Mouse (Mus musculus) brain, embryonic 18.5 days (tissue): ENCODE results near the gene Scpep1.
"Not testable (repeated sequence)": the region's sequence is repeated elsewhere in the genome, so short reads cannot be mapped to it uniquely, and the experiment has no call there.

Experiments
- DNase-seq: peaks from one replicate; pipeline ENCODE4 v3.0.0-alpha.2; 2012; ENCODE audit warnings: low read depth, low spot score

Scpep1 gene

DNA sequence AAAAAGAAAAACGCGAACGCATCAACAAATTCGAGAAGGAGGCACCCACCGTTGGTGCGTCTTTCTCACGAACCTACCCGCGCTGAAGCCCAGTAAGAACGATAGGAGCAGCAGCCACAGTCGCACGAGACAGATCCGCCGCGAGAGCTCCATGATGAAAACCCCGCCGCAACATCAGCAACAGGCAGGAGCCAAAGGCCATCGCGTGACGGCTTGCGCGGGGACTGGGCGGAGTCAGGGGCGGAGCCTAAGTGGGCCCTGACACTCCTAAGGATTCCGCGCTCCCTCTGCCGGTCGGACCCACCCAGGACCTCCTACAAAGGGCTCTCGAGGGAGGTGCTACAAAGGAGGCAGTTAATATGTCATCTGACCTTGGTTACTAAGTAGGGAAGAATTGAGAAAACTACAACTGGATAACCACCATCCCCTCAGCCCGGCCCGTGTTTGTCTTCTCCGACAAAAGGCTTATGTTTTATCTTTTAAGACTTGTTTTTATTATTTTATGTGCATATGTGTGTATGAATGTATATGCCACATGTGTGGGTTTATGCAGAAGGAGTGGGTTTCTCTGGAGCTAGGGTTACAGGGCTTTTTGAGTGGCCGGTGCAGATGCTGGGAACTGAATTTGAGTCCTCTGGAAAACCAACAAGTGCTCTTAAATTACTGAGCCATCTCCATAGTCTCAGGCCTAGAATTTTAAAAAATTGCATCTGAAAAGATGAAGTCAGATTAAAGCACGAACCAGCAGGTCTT, at the start of gene Scpep1:
Gene Scpep1, minus strand, starts transcription at position 249 of the 753 bp plus-strand sequence.
- DNase-seq: peak; percentile 79

DNA sequence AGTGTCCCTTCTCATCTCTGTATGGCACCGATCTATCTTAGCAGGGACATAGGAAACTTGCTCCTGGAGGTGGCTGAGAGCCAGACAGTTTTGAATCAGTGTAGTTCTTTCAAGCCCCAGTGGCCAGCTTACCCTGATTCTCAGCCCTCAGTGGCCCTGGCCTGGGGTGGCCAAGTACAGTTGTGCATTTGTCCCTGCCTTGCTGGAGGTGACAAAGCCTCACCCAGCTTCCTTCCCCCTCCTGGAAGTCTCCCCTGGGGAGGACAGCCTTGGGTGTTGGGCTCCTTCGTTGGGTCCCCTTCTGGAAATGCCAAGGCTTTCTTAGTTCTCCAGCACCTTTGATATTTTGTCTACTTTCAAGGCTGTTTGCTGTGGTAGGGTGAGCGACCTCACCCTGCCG, 48.5 kb upstream of the Scpep1 start:
- no peak for DNase-seq

DNA sequence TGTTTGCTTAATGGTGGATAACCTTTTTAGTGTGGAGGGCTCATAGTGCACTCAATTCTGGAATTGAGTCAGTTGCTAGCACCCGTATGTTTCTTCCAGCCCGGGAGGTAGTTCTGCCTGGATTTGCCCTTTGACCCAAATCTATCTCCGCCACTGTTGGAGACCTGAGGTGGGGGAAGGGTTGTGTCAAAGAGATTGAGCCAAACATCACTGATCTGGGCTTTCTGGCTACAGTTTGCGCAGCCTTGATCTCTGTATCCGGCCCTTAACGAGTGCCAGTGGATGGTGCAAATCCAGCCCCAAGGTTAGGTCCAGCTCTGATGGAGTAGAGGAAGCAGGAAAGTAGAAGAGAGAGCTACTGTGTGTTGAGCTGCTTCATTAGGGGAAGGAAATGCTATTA, 47.8 kb upstream of the Scpep1 start:
- DNase-seq: no peak

DNA sequence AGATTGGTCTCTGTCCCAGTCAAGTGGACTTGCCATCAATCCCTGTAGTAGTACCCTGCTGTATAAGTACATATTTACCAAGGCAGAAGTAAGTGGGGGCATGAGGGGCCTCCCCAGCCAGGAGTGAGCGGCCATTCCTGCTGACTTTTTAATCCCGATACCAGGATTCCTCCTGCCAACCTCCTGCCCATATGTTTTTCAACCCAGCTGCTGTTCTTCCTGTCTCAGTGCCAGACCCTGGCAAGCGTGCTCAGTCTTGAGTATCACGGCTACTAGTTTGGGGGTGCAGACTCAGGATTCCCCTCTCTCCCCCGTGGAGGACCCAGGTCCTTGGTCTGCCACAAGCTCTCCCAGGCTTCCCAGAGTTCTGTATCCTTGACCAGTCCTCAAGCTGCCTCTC, 47.4 kb upstream of the Scpep1 start:
- no peak for DNase-seq

DNA sequence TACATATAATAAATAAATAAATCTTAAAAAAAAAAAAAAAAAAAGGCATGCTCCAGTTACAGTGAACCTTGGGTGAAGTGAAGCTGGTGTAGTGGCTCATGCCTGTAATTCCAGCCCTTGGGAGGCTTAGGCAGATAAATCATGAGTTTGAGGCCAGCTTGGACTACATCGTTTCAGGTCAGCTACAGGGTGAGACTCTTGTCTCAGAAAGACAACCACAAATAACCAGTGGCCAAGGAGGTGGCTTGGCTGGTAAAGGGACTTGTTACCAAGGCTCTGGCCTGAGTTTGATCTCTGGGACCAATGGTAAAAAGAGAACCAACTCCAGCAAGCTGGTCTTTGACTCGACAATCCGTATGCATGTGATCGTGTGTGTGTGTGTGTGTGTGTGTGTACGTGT, 46.8 kb upstream of the Scpep1 start:
- no peak for DNase-seq

DNA sequence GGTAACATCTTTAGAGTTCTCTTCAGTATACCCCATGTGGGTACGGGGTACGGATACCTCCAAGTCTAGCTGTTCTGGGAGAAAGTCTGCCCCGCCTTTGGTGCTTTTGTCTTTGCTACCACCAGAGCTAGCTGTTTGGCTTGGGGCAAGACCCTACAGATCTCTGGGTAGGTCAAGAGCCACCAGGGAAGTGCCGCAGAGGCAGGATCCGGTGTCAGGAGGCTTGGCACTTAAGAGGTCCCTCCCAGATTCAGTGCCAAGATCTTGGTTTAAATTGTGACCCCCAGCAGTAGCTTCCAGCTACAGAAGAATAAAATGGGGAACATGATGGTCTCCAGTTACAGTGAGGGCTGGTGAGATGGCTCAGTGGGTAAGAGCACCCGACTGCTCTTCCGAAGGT, 46.3 kb upstream of the Scpep1 start:
- no peak for DNase-seq

DNA sequence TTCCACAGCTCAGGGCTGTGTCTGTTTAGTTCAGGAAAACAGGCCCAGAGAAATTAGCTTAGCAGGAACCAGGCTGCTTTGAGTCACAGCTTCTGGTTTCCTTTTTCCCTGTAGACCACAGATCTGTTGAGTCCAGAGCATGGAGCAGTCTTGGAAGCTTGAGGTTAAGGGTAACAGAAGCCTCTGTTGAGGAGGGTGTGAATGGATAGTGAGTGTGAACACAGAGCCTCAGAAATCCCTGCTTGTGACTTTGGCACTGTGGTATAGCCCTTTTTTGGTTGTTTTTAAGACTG, 45.2 kb upstream of the Scpep1 start:
- no peak for DNase-seq

DNA sequence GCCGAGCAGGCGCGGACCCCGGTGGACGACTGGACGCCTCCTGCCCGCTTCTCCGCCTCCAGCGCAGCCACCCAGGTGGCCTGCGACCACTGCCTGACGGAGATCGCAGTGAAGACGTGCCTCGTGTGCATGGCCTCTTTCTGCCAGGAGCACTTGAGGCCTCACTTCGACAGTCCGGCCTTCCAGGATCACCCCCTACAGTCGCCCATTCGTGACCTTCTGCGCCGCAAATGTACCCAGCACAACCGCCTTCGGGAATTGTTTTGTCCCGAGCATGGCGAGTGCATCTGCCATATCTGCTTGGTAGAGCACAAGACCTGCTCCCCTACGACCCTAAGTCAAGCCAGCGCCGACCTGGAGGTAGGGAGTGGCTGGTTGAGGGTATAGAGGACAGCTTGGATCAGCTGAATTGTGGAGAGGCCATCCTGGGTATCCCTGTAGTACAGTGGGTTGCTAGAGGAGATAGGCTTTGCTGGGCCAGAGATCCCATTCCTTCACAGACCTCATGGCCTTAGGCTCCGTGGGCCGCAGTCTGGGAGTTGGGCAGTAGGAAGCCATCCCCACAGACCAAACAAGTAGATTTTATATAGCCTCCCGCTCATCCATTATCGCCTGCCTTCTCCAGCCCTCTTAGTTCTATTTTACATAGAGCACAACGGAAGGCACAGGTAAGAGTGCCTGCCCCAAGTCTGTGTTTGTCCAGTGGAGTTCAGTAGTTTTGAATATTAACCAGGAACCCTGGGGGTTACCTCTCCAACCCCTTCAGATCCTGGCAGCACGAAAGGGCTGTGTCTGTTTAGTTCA, 44.7 kb upstream of the Scpep1 start:
- DNase-seq: no peak

DNA sequence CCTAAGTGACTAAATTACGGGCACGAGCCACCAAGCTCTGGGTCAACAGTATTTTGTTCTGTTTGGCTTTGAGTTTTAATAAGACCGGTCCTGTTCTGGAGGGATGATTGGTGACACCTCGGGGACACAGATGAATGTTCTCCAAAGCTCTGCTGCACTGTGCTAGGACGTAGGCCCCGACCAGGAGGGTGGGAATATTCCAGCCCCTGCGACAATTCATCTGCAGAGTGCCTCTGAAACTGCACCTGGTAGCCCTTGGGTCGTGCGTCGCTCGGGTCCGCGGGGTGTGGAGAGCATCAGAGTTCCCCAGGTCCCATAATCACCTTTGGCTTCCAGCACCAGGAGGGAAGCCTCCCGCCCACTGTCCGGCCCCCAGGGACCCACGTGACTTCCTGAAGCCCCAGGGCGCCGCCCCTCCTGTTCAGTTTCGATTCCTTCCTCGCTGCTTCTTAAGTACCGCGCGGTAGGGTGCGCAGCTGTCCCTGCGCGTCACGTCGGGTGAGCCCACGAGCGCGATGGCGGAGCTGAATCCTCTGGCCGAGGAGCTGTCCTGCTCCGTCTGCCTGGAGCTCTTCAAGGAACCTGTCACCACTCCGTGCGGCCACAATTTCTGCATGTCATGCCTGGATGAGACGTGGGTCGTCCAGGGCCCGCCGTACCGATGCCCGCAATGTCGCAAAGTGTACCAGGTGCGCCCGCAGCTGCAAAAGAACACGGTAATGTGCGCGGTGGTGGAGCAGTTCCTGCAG, 43.9 kb upstream of the Scpep1 start, which contains the start of gene Trim25:
Gene Trim25, plus strand, starts transcription at position 403 of the 749 bp plus-strand sequence.
- DNase-seq: peak; percentile 18

DNA sequence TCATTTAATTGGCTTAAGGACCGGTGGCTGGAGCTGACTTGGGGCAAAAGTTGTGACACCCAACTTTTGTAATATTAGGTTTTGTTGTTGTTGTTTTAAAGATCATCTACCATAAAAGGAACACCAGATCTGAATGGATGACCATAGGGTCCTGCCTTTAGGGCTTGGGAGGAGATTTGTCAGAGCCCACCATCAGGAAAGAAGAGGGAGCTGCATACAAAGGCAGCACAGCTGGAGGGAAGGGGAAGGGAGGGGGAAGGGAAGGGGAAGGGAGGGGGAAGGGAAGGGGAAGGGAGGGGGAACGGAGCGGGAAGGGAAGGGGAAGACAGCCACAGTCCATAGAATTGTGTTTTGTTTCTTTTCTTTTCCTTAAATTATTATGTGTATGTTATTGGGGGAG, 43.1 kb upstream of the Scpep1 start:
- no peak for DNase-seq

DNA sequence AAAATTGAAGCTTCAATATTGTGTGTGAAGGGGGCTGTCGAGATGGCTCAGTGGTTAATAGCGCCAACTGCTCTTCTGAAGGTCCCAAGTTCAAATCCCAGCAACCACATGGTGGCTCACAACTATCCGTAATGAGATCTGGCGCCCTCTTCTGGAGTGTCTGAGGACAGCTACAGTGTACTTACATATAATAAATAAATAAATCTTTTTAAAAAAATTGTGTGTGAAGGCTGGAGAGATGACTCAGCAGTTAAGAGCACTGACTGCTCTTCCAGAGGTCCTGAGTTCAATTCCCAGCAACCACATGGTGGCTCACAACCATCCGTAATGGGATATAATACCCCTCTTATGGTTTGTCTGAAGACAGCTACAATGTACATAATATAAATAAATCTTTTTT, 42.1 kb upstream of the Scpep1 start:
- DNase-seq: not testable (repeated sequence)

DNA sequence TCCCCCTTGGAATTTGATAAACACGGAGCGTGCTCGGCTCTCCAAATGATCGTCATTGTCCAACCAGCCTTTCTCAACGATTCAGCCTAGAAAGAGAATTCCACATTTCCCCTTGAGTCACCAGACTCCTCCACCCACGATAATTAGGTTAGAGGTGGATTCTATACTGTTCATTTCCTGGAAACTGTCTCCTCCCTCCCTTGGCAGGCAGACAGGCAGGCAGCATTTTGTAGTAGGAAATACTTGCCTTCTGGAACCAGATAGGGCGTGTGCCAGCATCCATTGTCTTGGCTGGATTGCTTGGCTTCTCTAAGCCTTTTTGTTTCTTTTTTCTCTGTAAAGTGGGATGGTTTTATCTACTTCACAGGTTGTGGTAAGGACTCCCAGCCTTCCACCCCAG, 41.2 kb upstream of the Scpep1 start:
- DNase-seq: no peak

DNA sequence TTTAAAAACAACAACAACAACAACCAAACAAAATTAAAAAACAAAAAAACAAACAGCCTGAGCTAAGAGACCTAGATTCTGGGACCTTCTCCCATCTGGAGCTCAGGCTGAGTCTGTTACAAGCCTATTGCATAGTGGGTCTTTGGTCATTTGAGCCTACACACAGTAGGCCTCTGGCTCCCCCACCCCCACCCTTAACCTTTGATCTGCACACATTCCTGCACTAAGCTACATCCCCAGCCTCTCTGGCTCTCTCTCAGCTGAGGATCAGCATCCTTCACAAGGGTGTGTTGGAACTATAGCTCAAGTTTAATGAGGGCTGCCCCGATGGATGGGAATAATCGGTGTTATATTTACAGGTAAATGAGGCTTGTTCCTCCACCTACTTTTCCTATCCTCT, 40.4 kb upstream of the Scpep1 start:
- no peak for DNase-seq

DNA sequence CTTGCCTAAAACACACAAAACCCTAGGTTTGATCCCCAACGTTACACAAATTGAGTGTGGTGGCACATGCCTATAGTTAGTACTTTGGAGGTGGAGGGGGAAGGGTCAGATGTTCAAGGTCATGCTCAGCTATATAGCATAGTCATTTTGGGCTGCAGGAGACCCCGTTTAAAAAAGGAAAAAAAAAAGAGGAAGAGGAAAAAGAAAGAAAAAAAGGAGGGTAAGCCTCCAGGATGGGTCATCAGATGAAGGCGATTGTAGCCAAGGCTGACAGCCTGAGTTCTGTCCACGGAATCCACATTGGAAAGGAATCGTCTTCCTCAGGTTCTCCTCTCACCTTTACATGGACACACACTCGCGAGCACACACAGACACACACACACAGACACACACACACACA, 39.2 kb upstream of the Scpep1 start:
- no peak for DNase-seq

DNA sequence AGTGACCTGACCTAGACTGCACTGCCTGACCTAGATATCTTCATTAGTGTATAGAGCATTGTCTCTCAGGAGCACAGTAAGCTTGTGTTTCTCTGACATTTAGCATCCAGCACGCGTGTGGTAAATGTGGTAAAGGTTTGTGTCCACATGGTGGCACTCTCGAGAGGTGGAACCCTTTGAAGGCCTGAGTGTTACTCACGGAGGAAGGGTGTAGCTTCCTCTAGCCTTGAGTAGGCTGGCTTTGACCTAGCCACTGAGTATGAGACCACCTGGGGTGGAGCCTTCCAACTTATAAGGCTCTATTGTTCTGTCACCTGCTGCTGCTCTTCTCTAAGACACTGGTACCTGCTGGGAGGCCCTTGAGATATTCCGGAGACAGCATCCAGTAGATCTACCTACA, 38.4 kb upstream of the Scpep1 start:
- no peak for DNase-seq

DNA sequence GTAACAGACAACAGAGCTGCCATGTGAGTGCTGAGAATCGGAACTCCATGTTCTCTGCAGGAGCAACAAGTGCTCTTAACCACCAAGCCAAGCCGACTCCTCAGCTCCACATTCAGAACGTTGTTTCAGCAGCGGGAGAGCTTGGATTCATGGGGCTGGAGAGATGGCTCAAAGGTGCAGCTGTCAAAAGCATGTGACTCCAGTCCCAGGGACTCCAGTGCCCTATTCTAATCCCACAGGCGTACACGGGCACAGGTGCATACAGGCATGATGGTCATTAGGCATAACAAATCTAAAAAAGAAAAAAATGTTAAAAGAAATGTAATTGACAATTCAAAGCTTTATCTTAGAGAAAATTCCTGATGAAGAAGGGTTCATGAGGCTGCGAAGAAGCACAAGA, 37.9 kb upstream of the Scpep1 start:
- no peak for DNase-seq

DNA sequence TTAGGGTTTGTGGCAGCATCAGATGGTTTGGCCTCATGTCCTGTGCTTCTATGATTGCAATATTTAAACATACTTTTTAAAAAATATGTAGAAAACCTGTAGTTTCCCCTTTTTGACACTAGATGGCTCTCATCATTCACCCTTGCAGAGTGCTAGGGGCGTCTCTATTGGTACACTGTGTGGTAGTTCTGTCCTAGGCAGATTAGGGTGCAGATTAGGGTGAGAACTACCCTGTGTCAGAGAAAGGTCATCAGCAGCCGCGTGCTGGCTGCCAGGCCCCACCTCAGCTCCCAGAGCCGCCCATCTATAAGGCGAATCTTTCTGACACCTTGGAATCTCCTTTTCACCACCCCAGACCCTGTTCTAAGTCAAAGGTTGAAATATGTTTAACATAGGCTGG, 34.3 kb upstream of the Scpep1 start:
- DNase-seq: no peak

DNA sequence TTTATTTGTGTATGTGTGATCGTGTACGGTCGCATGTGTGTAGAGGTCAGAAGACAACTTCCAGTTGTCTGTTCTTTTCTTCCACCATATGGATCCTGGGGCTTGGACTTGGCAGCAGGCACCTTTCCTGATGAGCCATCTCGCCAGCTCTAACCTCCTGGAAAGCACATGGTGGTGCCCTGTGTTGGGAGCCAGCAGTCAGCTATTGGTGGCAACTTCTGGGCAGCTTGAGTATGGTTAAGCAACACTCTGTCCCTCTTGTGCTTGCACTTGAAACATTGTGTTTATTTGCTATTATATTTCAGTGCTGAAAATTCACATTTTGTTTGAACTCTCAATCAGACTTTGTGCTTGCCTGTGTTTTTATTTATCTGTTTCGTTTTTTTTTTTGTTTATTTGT, 33.7 kb upstream of the Scpep1 start:
- no peak for DNase-seq

DNA sequence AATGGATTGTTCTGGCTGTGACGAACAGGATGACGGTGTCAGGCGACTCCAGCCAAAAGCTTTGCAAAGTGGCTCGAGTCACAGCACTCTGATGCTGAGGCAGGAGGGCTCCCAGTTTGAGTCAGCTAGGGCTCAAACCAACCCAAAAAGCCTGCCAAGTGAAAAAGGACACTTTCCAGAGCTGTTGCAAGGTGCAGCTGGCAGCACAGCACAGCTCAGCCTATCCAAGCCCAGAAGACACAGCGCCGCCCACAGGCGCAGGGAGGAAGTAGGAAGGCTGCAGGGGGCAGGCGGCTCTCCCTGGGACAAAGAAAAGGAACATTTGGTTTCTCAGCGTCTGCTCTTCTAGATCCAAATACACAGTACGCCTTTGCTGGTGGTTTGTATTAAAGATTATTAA, 31.4 kb upstream of the Scpep1 start:
- no peak for DNase-seq

DNA sequence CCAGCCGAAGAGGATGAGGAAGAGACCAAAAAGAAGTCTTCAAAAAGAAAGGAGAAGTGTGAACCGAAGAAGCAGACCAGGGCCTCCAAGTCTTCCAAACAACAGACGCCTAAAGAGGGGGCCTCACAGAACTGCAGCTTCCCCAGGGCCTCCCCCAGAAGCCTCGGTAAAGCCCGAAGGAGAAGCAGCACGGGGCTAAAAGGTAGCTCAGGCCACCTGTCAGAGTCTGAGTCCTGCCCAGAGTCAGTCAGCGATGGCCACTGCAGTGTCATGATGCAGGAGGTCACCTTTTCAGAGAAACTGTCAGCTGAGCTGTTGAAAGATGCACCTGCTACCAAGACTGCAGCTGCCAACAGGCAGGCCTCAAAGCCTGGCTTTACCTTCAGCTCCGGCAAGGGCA, 26.1 kb upstream of the Scpep1 start:
- no peak for DNase-seq

DNA sequence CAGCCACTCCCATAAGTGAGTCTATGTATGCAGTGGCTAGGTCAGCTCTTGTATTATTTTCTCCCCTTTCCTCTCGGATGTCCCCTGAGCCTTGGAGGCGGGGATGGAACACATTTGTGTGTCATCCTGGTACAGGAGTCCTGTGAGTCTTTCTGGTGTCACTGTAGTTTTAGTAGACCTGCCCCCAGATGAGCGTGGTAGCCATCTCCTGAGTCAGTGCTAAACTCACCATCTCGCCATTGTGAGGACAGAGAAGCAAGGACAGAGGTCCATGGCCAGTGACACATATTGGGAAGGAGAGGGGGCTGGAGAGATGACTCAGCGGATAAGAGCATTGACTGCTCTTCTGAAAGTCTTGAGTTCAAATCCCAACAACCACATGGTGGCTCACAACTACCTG, 21.9 kb upstream of the Scpep1 start:
- DNase-seq: no peak

DNA sequence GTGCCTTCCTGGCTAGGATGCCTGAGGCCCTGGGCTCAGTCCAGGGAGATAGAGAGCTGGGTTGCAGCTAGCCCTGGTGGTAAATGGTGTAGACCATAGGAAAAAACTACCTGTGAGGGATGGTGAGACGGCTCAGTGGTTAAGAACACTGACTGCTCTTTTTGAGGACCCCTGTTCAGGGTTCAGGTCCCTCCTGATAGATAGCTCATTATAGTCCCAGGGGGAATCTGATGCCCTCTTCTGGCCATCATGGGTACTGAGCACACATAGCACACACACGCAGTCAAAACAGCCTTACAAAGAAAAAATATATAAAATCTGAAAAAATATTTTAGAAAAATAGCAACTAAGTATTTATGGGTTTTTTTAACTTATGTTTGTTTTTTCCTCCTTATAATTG, 21.1 kb upstream of the Scpep1 start:
- no peak for DNase-seq
